Mouse (Mus musculus) hindbrain, postnatal 0 days (tissue): ENCODE results near the gene Sftpa1. TPM values are rescaled to one million over a fixed set of nuclear protein-coding genes. Genes with fewer than 3 reads are reported as not detected.

ENCODE experiments used
- ATAC-seq: fragments of 200-750 bp; cut with Nextera tagmentation; 2 replicates; pipeline ENCODE4 v1.8.0; 2017; ENCODE audit warnings: mild to moderate bottlenecking, moderate TSS enrichment, moderate library complexity
- DNase-seq: peaks from one replicate; pipeline ENCODE4 v3.0.0-alpha.2; 2015; ENCODE audit warnings: low spot score
- H3K27ac ChIP-seq: fragments of 300-500 bp; sonication (generic); 2 replicates; pipeline ENCODE4 v1.5.1; 2014; ENCODE audit warnings: mild to moderate bottlenecking
- H3K27me3 ChIP-seq: fragments of 300-500 bp; sonication (generic); 2 replicates; pipeline ENCODE4 v1.6.1; 2014; ENCODE audit warnings: low read length, mixed read lengths; ENCODE audit not compliant: insufficient read depth
- H3K36me3 ChIP-seq: fragments of 300-500 bp; sonication (generic); 2 replicates; pipeline ENCODE4 v1.6.1; 2014; ENCODE audit warnings: low read length, mixed read lengths; ENCODE audit not compliant: insufficient read depth
- H3K4me1 ChIP-seq: fragments of 300-500 bp; sonication (generic); 2 replicates; pipeline ENCODE4 v1.6.1; 2014; ENCODE audit warnings: antibody characterized with exemption, low read length, mixed read lengths; ENCODE audit not compliant: insufficient read depth
- H3K4me2 ChIP-seq: fragments of 300-500 bp; sonication (generic); 2 replicates; pipeline ENCODE4 v1.6.1; 2014; ENCODE audit warnings: low read depth, mild to moderate bottlenecking, low read length, moderate library complexity, mixed read lengths
- H3K4me3 ChIP-seq: fragments of 300-500 bp; sonication (generic); 2 replicates; pipeline ENCODE4 v1.5.1; 2014; ENCODE audit warnings: low read length
- H3K9ac ChIP-seq: fragments of 300-500 bp; sonication (generic); replicated peaks from 2 replicates; pipeline ENCODE4 v1.6.1; 2014; ENCODE audit warnings: mild to moderate bottlenecking, low read length, moderate library complexity, mixed read lengths
- H3K9me3 ChIP-seq: fragments of 300-500 bp; sonication (generic); 2 replicates; pipeline ENCODE4 v1.6.1; 2016; ENCODE audit warnings: low read length, mixed read lengths
- CTCF ChIP-seq: IDR thresholded peaks from 2 replicates; pipeline ENCODE4 v1.5.1; 2016; ENCODE audit warnings: antibody characterized with exemption, control low read depth, low read depth
- whole genome bisulfite sequencing: fragments of 180-500 bp; shearing (Covaris S2); extraction: QIAGEN DNeasy Blood & Tissue Kit; methylation state at CpG from one replicate; pipeline ENCODE4 v1.1.7; 2014; 5-methylcytosine and 5-hydroxymethylcytosine counted together
- polyA plus RNA-seq: library from polyadenylated mRNA; unstranded; fragments of >200 nt; fragmentation: Nextera tagmentation; extraction: Ambion mirVana; gene quantifications from 2 replicates; pipeline ENCODE4 v1.2.1, GENCODE M21; 2015
- total RNA-seq: library from RNA; depleted of rRNA; stranded (reverse); fragments of >200 nt; gene quantifications from 2 replicates; pipeline ENCODE4 v1.2.3, GENCODE M21; 2014

Gene Sftpa1
- total and polyA plus RNA-seq, 2 experiments from 2014 or later = not detected

DNA sequence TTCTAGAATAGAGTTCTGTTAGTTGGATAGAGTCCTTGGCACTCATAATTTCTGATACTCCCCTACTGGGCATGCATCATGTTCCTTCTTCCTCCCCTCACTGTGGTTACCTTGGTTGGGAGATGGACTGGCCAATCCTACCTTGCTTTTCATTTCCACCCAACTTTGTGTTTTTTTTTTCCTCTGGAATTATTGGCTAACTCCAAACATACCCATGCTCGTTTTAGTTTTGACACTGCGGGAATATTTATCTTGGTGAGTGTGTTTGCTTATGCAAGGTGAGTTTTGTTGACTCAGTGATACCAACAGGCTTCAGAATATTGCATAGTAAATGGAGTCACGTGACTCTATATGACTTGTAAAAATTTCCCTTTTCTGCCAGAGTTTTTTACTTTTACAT lies 30.9 kb upstream of the Sftpa1 start:
- no peak for TF ChIP-seq CTCF
- Histone ChIP-seq H3K4me1 (no peaks in the 10 kb centered on the region), H3K9me3 (no peaks in the 10 kb centered on the region), H3K4me3 (no peak overlapping the region), H3K4me2 (no peak overlapping the region), H3K36me3 (no peaks in the 10 kb centered on the region), H3K27ac (no peak overlapping the region), H3K9ac (no peak overlapping the region), H3K27me3 (no peaks in the 10 kb centered on the region)
- no peak for DNase-seq
- 89% methylated on average over 3 of the region's 3 CpGs for WGBS
- no peak for ATAC-seq

- Histone ChIP-seq H3K36me3 (no peaks in the 10 kb centered on the region), H3K4me2 (no peak overlapping the region), H3K27ac (no peak overlapping the region), H3K27me3 (no peaks in the 10 kb centered on the region), H3K4me1 (no peaks in the 10 kb centered on the region), H3K4me3 (no peak overlapping the region), H3K9me3 (no peaks in the 10 kb centered on the region), H3K9ac (no peak overlapping the region)
- ATAC-seq (no peak), DNase-seq (no peak)
- WGBS = 85% methylated on average over 5 of the region's 5 CpGs
- no peak for TF ChIP-seq CTCF
Measured at GRCm38 (mm10) chr14:41101242-41101641, 30.3 kb upstream of the Sftpa1 start.

DNA sequence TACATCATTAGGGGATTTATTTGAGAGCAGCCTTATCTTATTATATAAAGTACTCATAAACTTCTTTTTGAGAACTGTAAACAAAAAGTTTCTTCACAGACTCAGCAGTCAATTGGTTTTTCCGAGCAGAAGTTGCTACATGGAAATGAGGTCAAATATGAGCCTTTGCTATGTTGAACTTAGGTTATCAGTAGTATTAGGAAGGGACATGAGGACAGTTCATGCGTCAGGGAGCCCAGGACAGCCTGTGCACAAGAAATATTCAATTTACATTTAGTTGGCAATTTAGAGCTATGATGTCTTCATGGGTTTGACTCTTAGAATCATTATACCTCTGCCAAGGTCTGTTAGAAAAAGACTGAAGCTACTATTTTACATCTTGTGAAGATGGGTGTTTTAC lies 29.3 kb upstream of the Sftpa1 start:
- Histone ChIP-seq H3K4me3 (no peak overlapping the region), H3K27me3 (no peaks in the 10 kb centered on the region), H3K36me3 (no peaks in the 10 kb centered on the region), H3K9ac (no peak overlapping the region), H3K9me3 (no peaks in the 10 kb centered on the region), H3K27ac (no peak overlapping the region), H3K4me1 (no peaks in the 10 kb centered on the region), H3K4me2 (no peak overlapping the region)
- ATAC-seq = no peak
- WGBS = 83% methylated on average over 2 of the region's 2 CpGs
- no peak for TF ChIP-seq CTCF
- no peak for DNase-seq

DNA sequence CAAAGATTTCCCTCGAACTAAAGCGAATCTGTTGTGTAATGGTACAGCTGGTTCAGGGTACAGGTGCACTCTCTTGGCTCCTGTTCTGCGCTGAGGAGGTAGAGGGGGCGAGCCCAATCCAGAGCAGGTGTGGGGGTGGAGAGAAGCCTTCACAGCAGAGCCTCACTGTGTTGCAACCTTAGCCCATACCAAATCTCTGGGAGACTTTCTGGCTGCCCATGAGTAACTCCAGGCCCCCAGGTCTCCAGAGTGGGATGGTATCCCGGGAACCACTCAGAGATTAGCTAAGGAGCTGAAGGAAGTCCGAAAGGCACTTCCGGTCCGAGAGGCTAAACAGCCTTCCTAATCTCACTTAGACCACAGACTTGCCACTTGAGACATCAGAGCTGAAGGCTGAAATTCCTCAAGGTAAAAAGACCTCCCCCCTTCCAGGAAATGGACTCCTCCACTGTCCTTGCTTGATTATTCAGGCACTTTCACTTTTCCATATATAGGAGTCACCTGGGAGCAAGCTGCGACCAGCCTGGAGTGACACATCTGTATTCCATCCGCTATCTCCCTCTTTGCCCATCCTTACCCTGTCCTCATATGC lies 26.6 kb upstream of the Sftpa1 start, which contains the start of gene Mat1a:
Gene Mat1a, plus strand, starts transcription at position 183 of the 592 bp plus-strand sequence.
- Histone ChIP-seq H3K36me3 (no peaks in the 10 kb centered on the region), H3K27me3 (no peaks in the 10 kb centered on the region), H3K4me2 (no peak within 1 kb of the TSS), H3K4me1 (no peaks in the 10 kb centered on the region), H3K9ac (no peak within 1 kb of the TSS), H3K9me3 (no peaks in the 10 kb centered on the region), H3K4me3 (no peak within 1 kb of the TSS), H3K27ac (no peak within 1 kb of the TSS)
- ATAC-seq = no peak
- no peak for TF ChIP-seq CTCF
- DNase-seq = no peak
- whole genome bisulfite sequencing = 84% methylated on average over 10 of the region's 10 CpGs

DNA sequence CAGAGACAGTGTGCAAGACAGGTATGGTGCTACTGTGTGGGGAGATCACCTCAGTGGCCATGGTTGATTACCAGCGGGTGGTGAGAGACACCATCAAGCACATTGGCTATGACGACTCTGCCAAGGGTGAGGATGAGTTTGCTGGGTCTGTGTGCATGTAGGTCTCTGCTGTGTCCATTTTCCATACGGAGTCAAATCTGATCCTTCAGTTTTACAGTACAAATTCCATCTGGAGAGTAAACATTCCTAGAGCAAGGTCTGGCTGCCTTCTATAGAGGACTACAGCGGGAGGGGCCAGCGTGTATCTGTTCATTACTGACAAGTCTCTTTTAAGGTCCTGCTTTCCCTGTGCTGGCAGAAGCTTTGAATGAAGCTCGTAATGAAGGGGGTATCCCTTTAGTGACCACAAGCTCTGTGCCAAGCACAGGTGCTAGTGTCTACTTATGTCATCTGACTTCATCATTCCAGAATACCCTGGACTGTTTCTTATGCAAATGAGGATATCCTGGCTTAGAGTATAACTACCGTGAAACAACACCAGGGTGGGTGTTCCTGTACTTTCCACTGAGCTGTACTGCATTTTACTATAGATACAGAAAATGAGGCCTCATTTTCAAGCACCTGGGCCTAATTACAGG lies 20.4 kb upstream of the Sftpa1 start:
- Histone ChIP-seq H3K4me1 (no peaks in the 10 kb centered on the region), H3K4me2 (no peak overlapping the region), H3K36me3 (no peaks in the 10 kb centered on the region), H3K4me3 (no peak overlapping the region), H3K9ac (no peak overlapping the region), H3K27me3 (no peaks in the 10 kb centered on the region), H3K9me3 (no peaks in the 10 kb centered on the region), H3K27ac (no peak overlapping the region)
- DNase-seq = no peak
- 92% methylated on average over 7 of the region's 7 CpGs for WGBS
- no peak for TF ChIP-seq CTCF
- no peak for ATAC-seq

- H3K9ac ChIP-seq = no peak overlapping the region
- 75% methylated on average over 4 of the region's 4 CpGs for WGBS
- DNase-seq (no peak), ATAC-seq (no peak)
- no peaks in the 10 kb centered on the region for H3K36me3 ChIP-seq
- no peak for TF ChIP-seq CTCF
- no peaks in the 10 kb centered on the region for H3K9me3 ChIP-seq
- no peak overlapping the region for H3K4me3 ChIP-seq
- no peak overlapping the region for H3K27ac ChIP-seq
- no peaks in the 10 kb centered on the region for H3K27me3 ChIP-seq
- no peaks in the 10 kb centered on the region for H3K4me1 ChIP-seq
- H3K4me2 ChIP-seq = no peak overlapping the region
Measured at GRCm38 (mm10) chr14:41112944-41113343, 18.6 kb upstream of the Sftpa1 start.

GRCm38 (mm10) chr14:41116271-41116670 lies 15.3 kb upstream of the Sftpa1 start:
- H3K4me1 ChIP-seq = no peaks in the 10 kb centered on the region
- H3K36me3 ChIP-seq = no peaks in the 10 kb centered on the region
- H3K4me2 ChIP-seq = no peak overlapping the region
- H3K9ac ChIP-seq = no peak overlapping the region
- no peaks in the 10 kb centered on the region for H3K9me3 ChIP-seq
- no peaks in the 10 kb centered on the region for H3K27me3 ChIP-seq
- ATAC-seq = no peak
- no peak overlapping the region for H3K4me3 ChIP-seq
- no peak for DNase-seq
- no peak for TF ChIP-seq CTCF
- no peak overlapping the region for H3K27ac ChIP-seq
- 84% methylated on average over 3 of the region's 3 CpGs for WGBS
